Mouse (Mus musculus): ENCODE results near the gene Snx12. TPM values are rescaled to one million over a fixed set of nuclear protein-coding genes. Genes with fewer than 3 reads are reported as not detected.

Gene Snx12
- polyA plus RNA-seq (2017; shearing (Covaris generic)) = 56.4 TPM

GRCm38 (mm10) chrX:101221834-101222795, at the start of gene Snx12:
Snx12 (minus strand) TSS chrX:101222563.

GRCm38 (mm10) chrX:101268755-101269124, 46.4 kb upstream of the Snx12 start, which contains the start of gene Gm20489:
Gm20489 (minus strand) TSS chrX:101269023.

DNA sequence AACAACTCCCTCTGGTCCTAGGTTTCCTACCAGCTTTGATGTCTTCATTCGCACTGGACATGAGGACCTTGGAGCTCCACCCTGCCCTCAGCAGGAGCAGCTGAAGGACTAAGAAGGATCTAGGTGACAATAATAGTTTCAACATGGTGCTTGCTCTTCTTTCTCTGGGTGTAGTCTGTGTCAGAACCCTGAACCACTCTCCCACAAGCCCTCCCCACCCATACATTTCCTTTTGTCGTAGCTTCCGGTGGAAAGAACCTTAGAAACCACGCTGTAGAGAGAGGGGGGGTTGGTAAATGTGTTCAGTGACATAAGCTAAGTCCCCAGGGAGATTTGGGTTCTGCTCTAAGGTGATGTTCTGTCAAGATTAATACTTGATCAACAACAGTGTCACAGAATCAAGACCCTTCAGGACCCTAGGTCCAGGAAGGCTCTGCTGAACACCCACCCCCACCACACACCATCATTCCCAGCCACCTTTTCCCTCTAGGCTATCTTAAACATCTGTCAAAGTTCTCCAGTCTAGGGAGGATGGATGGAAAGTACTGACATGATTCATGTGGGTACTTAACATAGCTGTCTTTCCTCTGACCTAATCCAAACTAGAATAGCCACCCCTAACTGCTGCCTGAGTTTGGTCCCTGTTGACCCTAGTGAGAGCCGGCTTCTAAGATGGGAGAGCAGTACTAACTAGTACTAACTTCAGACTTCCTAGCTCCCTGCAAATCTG, 45.8 kb upstream of the Snx12 start, which contains the start of gene Il2rg:
Gene Il2rg (minus strand): TSS at position 231 of the 730 bp plus-strand sequence.

DNA sequence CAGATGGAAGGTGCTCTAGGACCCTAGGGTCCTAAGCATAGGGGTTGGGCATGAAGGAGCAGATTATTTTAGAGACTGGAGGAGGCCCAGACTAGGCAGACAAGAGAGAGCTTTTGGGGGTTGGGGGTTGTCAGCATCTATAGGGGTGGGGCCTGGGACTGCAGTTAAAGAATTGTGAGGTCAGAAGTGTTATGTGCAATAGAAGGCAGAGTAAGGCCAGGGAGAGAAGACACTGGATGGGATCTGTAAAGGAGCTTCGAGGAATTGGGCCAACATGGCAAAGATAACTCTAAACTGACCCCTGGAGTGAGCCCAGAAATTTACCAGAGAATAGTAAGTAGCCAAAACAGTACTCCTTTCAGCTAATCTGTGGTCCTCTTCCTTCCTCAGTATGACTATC, 41.5 kb upstream of the Snx12 start, which contains the start of gene Gm614:
Gene Gm614 (minus strand): TSS at position 101 of the 400 bp plus-strand sequence.

GRCm38 (mm10) chrX:101253952-101254729, 31.8 kb upstream of the Snx12 start, which contains the start of gene Foxo4:
Foxo4 (plus strand) TSS chrX:101254528.

GRCm38 (mm10) chrX:101085920-101086319, 136.4 kb downstream of the Snx12 start, which contains the start of gene Slc7a3:
Slc7a3 (minus strand) TSS chrX:101086020.

DNA sequence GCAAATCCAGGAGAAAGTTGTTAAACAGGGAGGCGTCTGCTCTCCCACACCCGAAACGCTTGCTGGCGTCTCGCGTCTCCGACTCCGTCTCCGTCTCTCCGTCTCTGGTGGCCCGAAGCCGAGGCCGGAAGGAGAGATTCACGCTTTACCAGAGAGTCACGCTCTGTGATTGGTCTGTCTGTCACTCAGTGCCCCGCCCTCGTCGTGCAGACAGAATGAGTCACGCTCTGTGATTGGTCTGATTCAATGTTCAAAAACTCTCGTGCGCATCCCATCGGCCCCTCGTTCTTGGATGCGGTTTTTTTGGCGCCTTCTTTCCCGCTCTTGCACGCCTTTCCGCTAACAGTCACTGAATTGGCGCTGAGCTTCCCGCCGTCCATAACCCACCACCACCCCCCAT, 162.8 kb downstream of the Snx12 start, which contains the start of gene Tex11:
Gene Tex11 (minus strand): TSS at position 127 of the 400 bp plus-strand sequence.

Other genes starting within 250 kb of the Snx12 start
- not detected for gene Tex11, start 162.9 kb downstream of the Snx12 start, polyA plus RNA-seq (2017; shearing (Covaris generic))
- gene Slc7a3, start 136.5 kb downstream of the Snx12 start, polyA plus RNA-seq (2017; shearing (Covaris generic)) = 0.55 TPM
- 2.0 TPM for gene Foxo4, start 32.0 kb upstream of the Snx12 start, polyA plus RNA-seq (2017; shearing (Covaris generic))
- gene Gm614, start 41.4 kb upstream of the Snx12 start, polyA plus RNA-seq (2017; shearing (Covaris generic)) = 2.5 TPM
- 1,479 TPM for gene Il2rg, start 45.7 kb upstream of the Snx12 start, polyA plus RNA-seq (2017; shearing (Covaris generic))
- gene Gm20489, start 46.5 kb upstream of the Snx12 start, polyA plus RNA-seq (2017; shearing (Covaris generic)) = 2.5 TPM
- gene Med12, start 51.5 kb upstream of the Snx12 start, polyA plus RNA-seq (2017; shearing (Covaris generic)) = 76.5 TPM
- 0.05 TPM for gene Nlgn3, start 76.6 kb upstream of the Snx12 start, polyA plus RNA-seq (2017; shearing (Covaris generic))
- gene Gjb1, start 153.8 kb upstream of the Snx12 start, polyA plus RNA-seq (2017; shearing (Covaris generic)) = not detected
- 10.5 TPM for gene Zmym3, start 198.3 kb upstream of the Snx12 start, polyA plus RNA-seq (2017; shearing (Covaris generic))
- 193 TPM for gene Nono, start 206.8 kb upstream of the Snx12 start, polyA plus RNA-seq (2017; shearing (Covaris generic))
- gene Itgb1bp2, start 226.5 kb upstream of the Snx12 start, polyA plus RNA-seq (2017; shearing (Covaris generic)) = not detected